Mouse (Mus musculus): Measurements from ENCODE around the gene Impdh2. TPM values are rescaled to one million over a fixed set of nuclear protein-coding genes. Genes with fewer than 3 reads are reported as not detected.
"Not testable (repeated sequence)": the region's sequence is repeated elsewhere in the genome, so short reads cannot be mapped to it uniquely, and the experiment has no call there.

The Impdh2 gene
- total RNA-seq, 2 experiments from 2014 or later, result 52.2 to 120 TPM

- no peak; the same call in 1 of the 2 replicates for ATAC-seq (replicated peaks; ENCODE audit: low FRiP score, poor library complexity, severe bottlenecking)
These were observed 37.1 kb downstream of the Impdh2 start, which contains the start of gene P4htm for GRCm38 (mm10) chr9:108596998-108597764. TSS of gene P4htm (minus strand) at chr9:108597667.

GRCm38 (mm10) chr9:108599021-108599566, 39.0 kb downstream of the Impdh2 start:
- no peak for ATAC-seq (replicated peaks; ENCODE audit: low FRiP score, poor library complexity, severe bottlenecking)

GRCm38 (mm10) chr9:108600011-108600410, 39.9 kb downstream of the Impdh2 start:
- ATAC-seq (replicated peaks; ENCODE audit: low FRiP score, poor library complexity, severe bottlenecking), result no peak

GRCm38 (mm10) chr9:108601986-108602385, 41.9 kb downstream of the Impdh2 start:
- no peak for ATAC-seq (replicated peaks; ENCODE audit: low FRiP score, poor library complexity, severe bottlenecking)

GRCm38 (mm10) chr9:108607929-108608328, 47.8 kb downstream of the Impdh2 start:
- ATAC-seq (replicated peaks; ENCODE audit: low FRiP score, poor library complexity, severe bottlenecking), result not testable (repeated sequence)

GRCm38 (mm10) chr9:108608889-108609288, 48.8 kb downstream of the Impdh2 start:
- ATAC-seq (replicated peaks; ENCODE audit: low FRiP score, poor library complexity, severe bottlenecking), result no peak

GRCm38 (mm10) chr9:108611488-108611887, 51.4 kb downstream of the Impdh2 start:
- ATAC-seq (replicated peaks; ENCODE audit: low FRiP score, poor library complexity, severe bottlenecking), result no peak

Other genes with a start within 250 kb of the Impdh2 start
- 5,168 and 5,395 TPM in 2 replicates for gene Gpx1, start 221.4 kb upstream of the Impdh2 start, total RNA-seq (2015; ENCODE audit: low replicate concordance)
- gene Gpx1, start 221.4 kb upstream of the Impdh2 start, total RNA-seq (2017; ENCODE audit: low replicate concordance), result 4,534 and 5,176 TPM in 2 replicates
- 158 and 217 TPM in 2 replicates for gene Usp4, start 212.4 kb upstream of the Impdh2 start, total RNA-seq (2015; ENCODE audit: low replicate concordance)
- 141 and 164 TPM in 2 replicates for gene Usp4, start 212.4 kb upstream of the Impdh2 start, total RNA-seq (2017; ENCODE audit: low replicate concordance)
- gene 1700102P08Rik, start 167.5 kb upstream of the Impdh2 start, total RNA-seq (2015; ENCODE audit: low replicate concordance), result 7.3 and 8.6 TPM in 2 replicates
- 10.5 and 11.6 TPM in 2 replicates for gene 1700102P08Rik, start 167.5 kb upstream of the Impdh2 start, total RNA-seq (2017; ENCODE audit: low replicate concordance)
- not detected in 2 replicates for gene Ccdc36, start 131.8 kb upstream of the Impdh2 start, total RNA-seq (2015; ENCODE audit: low replicate concordance)
- gene Ccdc36, start 131.8 kb upstream of the Impdh2 start, total RNA-seq (2017; ENCODE audit: low replicate concordance), result not detected in 2 replicates
- gene BC048562, start 123.8 kb upstream of the Impdh2 start, total RNA-seq (2015; ENCODE audit: low replicate concordance), result not detected in 2 replicates
- gene BC048562, start 123.8 kb upstream of the Impdh2 start, total RNA-seq (2017; ENCODE audit: low replicate concordance), result not detected in 2 replicates
- gene Ccdc71, start 99.8 kb upstream of the Impdh2 start, total RNA-seq (2015; ENCODE audit: low replicate concordance), result 6.1 and 21.7 TPM in 2 replicates
- 1.5 and 5.8 TPM in 2 replicates for gene Ccdc71, start 99.8 kb upstream of the Impdh2 start, total RNA-seq (2017; ENCODE audit: low replicate concordance)
- gene Klhdc8b, start 98.7 kb upstream of the Impdh2 start, total RNA-seq (2015; ENCODE audit: low replicate concordance), result 0.77 and 2.9 TPM in 2 replicates
- gene Klhdc8b, start 98.7 kb upstream of the Impdh2 start, total RNA-seq (2017; ENCODE audit: low replicate concordance), result 3.3 and 4.3 TPM in 2 replicates
- not detected in 2 replicates for gene Lamb2, start 80.5 kb upstream of the Impdh2 start, total RNA-seq (2015; ENCODE audit: low replicate concordance)
- gene Lamb2, start 80.5 kb upstream of the Impdh2 start, total RNA-seq (2017; ENCODE audit: low replicate concordance), result not detected in 2 replicates
- gene Usp19, start 69.7 kb upstream of the Impdh2 start, total RNA-seq (2015; ENCODE audit: low replicate concordance), result 57.9 and 59.6 TPM in 2 replicates
- 80.2 and 94.7 TPM in 2 replicates for gene Usp19, start 69.7 kb upstream of the Impdh2 start, total RNA-seq (2017; ENCODE audit: low replicate concordance)
- gene Qars, start 52.6 kb upstream of the Impdh2 start, total RNA-seq (2015; ENCODE audit: low replicate concordance), result 18.6 and 69.2 TPM in 2 replicates
- gene Qars, start 52.6 kb upstream of the Impdh2 start, total RNA-seq (2017; ENCODE audit: low replicate concordance), result 54.2 and 64.6 TPM in 2 replicates
- gene Qrich1, start 43.5 kb upstream of the Impdh2 start, total RNA-seq (2015; ENCODE audit: low replicate concordance), result 26.9 and 40.5 TPM in 2 replicates
- gene Qrich1, start 43.5 kb upstream of the Impdh2 start, total RNA-seq (2017; ENCODE audit: low replicate concordance), result 55.7 and 59.0 TPM in 2 replicates
- gene Ndufaf3, start 7.1 kb downstream of the Impdh2 start, total RNA-seq (2015; ENCODE audit: low replicate concordance), result 8.3 and 15.9 TPM in 2 replicates
- gene Ndufaf3, start 7.1 kb downstream of the Impdh2 start, total RNA-seq (2017; ENCODE audit: low replicate concordance), result 3.1 and 4.2 TPM in 2 replicates
- gene Dalrd3, start 9.6 kb downstream of the Impdh2 start, total RNA-seq (2015; ENCODE audit: low replicate concordance), result 26.8 and 47.5 TPM in 2 replicates
- 10.3 and 11.4 TPM in 2 replicates for gene Dalrd3, start 9.6 kb downstream of the Impdh2 start, total RNA-seq (2017; ENCODE audit: low replicate concordance)
- 2.1 and 4.0 TPM in 2 replicates for gene Wdr6, start 18.5 kb downstream of the Impdh2 start, total RNA-seq (2015; ENCODE audit: low replicate concordance)
- gene Wdr6, start 18.5 kb downstream of the Impdh2 start, total RNA-seq (2017; ENCODE audit: low replicate concordance), result 1.5 and 1.7 TPM in 2 replicates
- gene P4htm, start 37.4 kb downstream of the Impdh2 start, total RNA-seq (2015; ENCODE audit: low replicate concordance), result not detected in 2 replicates
- gene P4htm, start 37.4 kb downstream of the Impdh2 start, total RNA-seq (2017; ENCODE audit: low replicate concordance), result 1.8 TPM in 1 of 2 replicates, not detected in the other
- 36.6 and 115 TPM in 2 replicates for gene Arih2, start 89.1 kb downstream of the Impdh2 start, total RNA-seq (2015; ENCODE audit: low replicate concordance)
- gene Arih2, start 89.1 kb downstream of the Impdh2 start, total RNA-seq (2017; ENCODE audit: low replicate concordance), result 83.3 and 101 TPM in 2 replicates
- 4.2 and 6.5 TPM in 2 replicates for gene Slc25a20, start 101.8 kb downstream of the Impdh2 start, total RNA-seq (2015; ENCODE audit: low replicate concordance)
- 2.2 and 4.9 TPM in 2 replicates for gene Slc25a20, start 101.8 kb downstream of the Impdh2 start, total RNA-seq (2017; ENCODE audit: low replicate concordance)
- gene Prkar2a, start 129.0 kb downstream of the Impdh2 start, total RNA-seq (2015; ENCODE audit: low replicate concordance), result 2.9 and 5.9 TPM in 2 replicates
- 1.4 and 3.1 TPM in 2 replicates for gene Prkar2a, start 129.0 kb downstream of the Impdh2 start, total RNA-seq (2017; ENCODE audit: low replicate concordance)
- gene Ip6k2, start 223.5 kb downstream of the Impdh2 start, total RNA-seq (2015; ENCODE audit: low replicate concordance), result 4.2 and 20.9 TPM in 2 replicates
- gene Ip6k2, start 223.5 kb downstream of the Impdh2 start, total RNA-seq (2017; ENCODE audit: low replicate concordance), result 47.5 and 61.2 TPM in 2 replicates
- gene Nckipsd, start 248.1 kb downstream of the Impdh2 start, total RNA-seq (2015; ENCODE audit: low replicate concordance), result 2.7 and 4.2 TPM in 2 replicates
- 1.8 and 3.7 TPM in 2 replicates for gene Nckipsd, start 248.1 kb downstream of the Impdh2 start, total RNA-seq (2017; ENCODE audit: low replicate concordance)

Data from erythroblast, adult 5-6 weeks (primary cell).